9 mouse cellular contexts compared by ENCODE assay signal in genomic region chr13:21327424-21327823, GRCm38 (mm10). TPM values are rescaled to one million over a fixed set of nuclear protein-coding genes. Genes with fewer than 3 reads are reported as not detected.
A peak's percentile ranks its signal among the peaks of the same experiment; 100 is the strongest.
DNase-seq lines count a peak whose midpoint lies in the region; ATAC-seq lines count a peak whose summit lies in the region.
"Had no signal": no experiment of that assay in that cellular context is flagged by ENCODE, and none has a peak within 500 bp of the region (broad histone marks: within the 10 kb centered on the region; RNA-seq: fewer than 3 reads in every experiment).

No protein-coding gene starts in this region.

- WGBS in hindbrain, embryonic 14.5 days: under 1% methylated on average over 9 of the region's 9 CpGs
- 1% methylated on average over 9 of the region's 9 CpGs for WGBS in midbrain, embryonic 14.5 days

- H3K4me1 ChIP-seq in hindbrain, embryonic 14.5 days (replicated peaks; ENCODE audit: control insufficient read depth, insufficient read depth, low read length): peaks cover 4% of the 10 kb centered on the region; the same call in 1 of the 2 replicates
- H3K4me1 ChIP-seq in midbrain, embryonic 14.5 days (ENCODE audit: control insufficient read depth, insufficient read depth, low read length): peaks cover 6% of the 10 kb centered on the region; the same call in 1 of the 2 replicates

- 0 out of 2 replicates have a peak, but pooled peaks have one; percentile 37 for ATAC-seq in hindbrain, embryonic 14.5 days (ENCODE audit: low FRiP score)
- no peak; the same call in 1 of the 2 replicates for ATAC-seq in midbrain, embryonic 14.5 days (ENCODE audit: low FRiP score, low TSS enrichment)

- peaks cover 12% of the 10 kb centered on the region for H3K27me3 ChIP-seq in hindbrain, embryonic 14.5 days (ENCODE audit: control insufficient read depth, insufficient read depth, low read length)
- no peaks in the 10 kb centered on the region for H3K27me3 ChIP-seq in midbrain, embryonic 14.5 days (ENCODE audit: control insufficient read depth, insufficient read depth, low read length)

- no peaks in the 10 kb centered on the region for H3K9me3 ChIP-seq in hindbrain, embryonic 14.5 days (ENCODE audit: control insufficient read depth, low read length)
- H3K9me3 ChIP-seq in midbrain, embryonic 14.5 days (ENCODE audit: control insufficient read depth, low read length): no peaks in the 10 kb centered on the region

- H3K27ac ChIP-seq in hindbrain, embryonic 14.5 days: no peak overlapping the region
- H3K27ac ChIP-seq in midbrain, embryonic 14.5 days (replicated peaks; ENCODE audit: low read depth, low read length): no peak overlapping the region

- H3K4me3 ChIP-seq in hindbrain, embryonic 14.5 days (replicated peaks; ENCODE audit: low read length): peak overlapping the region; percentile 33
- H3K4me3 ChIP-seq in midbrain, embryonic 14.5 days (replicated peaks; ENCODE audit: low read depth, low read length): peak overlapping the region; percentile 31

- H3K4me2 ChIP-seq in hindbrain, embryonic 14.5 days (replicated peaks): peak overlapping the region; percentile 58
- H3K4me2 ChIP-seq in midbrain, embryonic 14.5 days (ENCODE audit: low read length): peak overlapping the region; percentile 54

- H3K9ac ChIP-seq in hindbrain, embryonic 14.5 days: peak overlapping the region; percentile 37; the same call in 1 of the 2 replicates
- peak overlapping the region; percentile 29; the same call in 1 of the 2 replicates for H3K9ac ChIP-seq in midbrain, embryonic 14.5 days (replicated peaks; ENCODE audit: low read length)

- H3K36me3 ChIP-seq in hindbrain, embryonic 14.5 days (replicated peaks; ENCODE audit: control insufficient read depth, insufficient read depth): no peaks in the 10 kb centered on the region
- no peaks in the 10 kb centered on the region for H3K36me3 ChIP-seq in midbrain, embryonic 14.5 days (ENCODE audit: control insufficient read depth, insufficient read depth, low read length)

- peak; percentile 7 for DNase-seq in adrenal gland, postnatal 14 days
- DNase-seq in adrenal gland, adult 18-20 months (ENCODE audit: low spot score in 2 of 2): no peak
- DNase-seq in right cerebral cortex, adult 2 months (ENCODE audit: low spot score in 2 of 2): peak; percentile 15 to 20
- DNase-seq in right cerebral cortex, postnatal 36 days (ENCODE audit: low spot score in 2 of 2): no peak
- no peak for DNase-seq in hindbrain, embryonic 14.5 days (ENCODE audit: low spot score)
- DNase-seq in midbrain, embryonic 14.5 days: peak; percentile 39
- DNase-seq in B cell, adult 2 months: no peak
- DNase-seq in urinary bladder, postnatal 36 days (ENCODE audit: low spot score in 2 of 2): no peak

RNA-seq across cellular contexts. Expression of gene Gpx6, which starts 15.5 kb away (rescaled TPM):
- not detected in 2 replicates for total RNA-seq in adrenal gland, postnatal 14 days (2021)
- not detected for total RNA-seq in adrenal gland, adult 18-20 months (2021)
- 0.15 TPM in 1 of 2 replicates, not detected in the other for polyA plus RNA-seq in hindbrain, embryonic 14.5 days (2014; fragmentation: Nextera tagmentation; extraction: Ambion mirVana)
- not detected in 2 replicates for polyA plus RNA-seq in midbrain, embryonic 14.5 days (2014; fragmentation: Nextera tagmentation; extraction: Ambion mirVana)
- polyA plus RNA-seq: large intestine, adult 2 months had no signal

RNA-seq across cellular contexts. Expression of gene Olfr1367, which starts 19.3 kb away (rescaled TPM):
- not detected in 2 replicates for total RNA-seq in adrenal gland, postnatal 14 days (2021)
- total RNA-seq in adrenal gland, adult 18-20 months (2021): not detected
- not detected in 2 replicates for polyA plus RNA-seq in hindbrain, embryonic 14.5 days (2014; fragmentation: Nextera tagmentation; extraction: Ambion mirVana)
- not detected in 2 replicates for polyA plus RNA-seq in midbrain, embryonic 14.5 days (2014; fragmentation: Nextera tagmentation; extraction: Ambion mirVana)
- polyA plus RNA-seq: large intestine, adult 2 months had no signal

RNA-seq across cellular contexts. Expression of gene Gpx5, which starts 34.9 kb away (rescaled TPM):
- total RNA-seq in adrenal gland, postnatal 14 days (2021): not detected in 2 replicates
- not detected for total RNA-seq in adrenal gland, adult 18-20 months (2021)
- polyA plus RNA-seq in hindbrain, embryonic 14.5 days (2014; fragmentation: Nextera tagmentation; extraction: Ambion mirVana): not detected in 2 replicates
- not detected in 2 replicates for polyA plus RNA-seq in midbrain, embryonic 14.5 days (2014; fragmentation: Nextera tagmentation; extraction: Ambion mirVana)

RNA-seq across cellular contexts. Expression of gene Zscan12, which starts 35.2 kb away (rescaled TPM):
- total RNA-seq in adrenal gland, postnatal 14 days (2021): 8.0 and 10.1 TPM in 2 replicates
- 1 to 10 TPM; 9.5 to 9.8 TPM for total RNA-seq in adrenal gland, adult 18-20 months (2021)
- 11.6 and 12.5 TPM in 2 replicates for polyA plus RNA-seq in hindbrain, embryonic 14.5 days (2014; fragmentation: Nextera tagmentation; extraction: Ambion mirVana)
- polyA plus RNA-seq in midbrain, embryonic 14.5 days (2014; fragmentation: Nextera tagmentation; extraction: Ambion mirVana): 11.8 and 15.9 TPM in 2 replicates

Comparison
In these comparisons a context has a peak if more than half of its experiments do, and no peak if none do; other contexts are left out.
1. DNase-seq: peak in adrenal gland, postnatal 14 days (single experiment), right cerebral cortex, adult 2 months (2 of 2) and midbrain, embryonic 14.5 days (single experiment); none in adrenal gland, adult 18-20 months (0 of 2), right cerebral cortex, postnatal 36 days (0 of 2), hindbrain, embryonic 14.5 days (single experiment), B cell, adult 2 months (0 of 2) and urinary bladder, postnatal 36 days (0 of 2).